Mouse (Mus musculus) B cell, adult 2 months (primary cell): ENCODE measurements around the gene Cldnd1.

Experiments used
- DNase-seq, 2 experiments: peaks; one replicate each; pipeline ENCODE4 v3.0.0; 2022

Gene Cldnd1

DNA sequence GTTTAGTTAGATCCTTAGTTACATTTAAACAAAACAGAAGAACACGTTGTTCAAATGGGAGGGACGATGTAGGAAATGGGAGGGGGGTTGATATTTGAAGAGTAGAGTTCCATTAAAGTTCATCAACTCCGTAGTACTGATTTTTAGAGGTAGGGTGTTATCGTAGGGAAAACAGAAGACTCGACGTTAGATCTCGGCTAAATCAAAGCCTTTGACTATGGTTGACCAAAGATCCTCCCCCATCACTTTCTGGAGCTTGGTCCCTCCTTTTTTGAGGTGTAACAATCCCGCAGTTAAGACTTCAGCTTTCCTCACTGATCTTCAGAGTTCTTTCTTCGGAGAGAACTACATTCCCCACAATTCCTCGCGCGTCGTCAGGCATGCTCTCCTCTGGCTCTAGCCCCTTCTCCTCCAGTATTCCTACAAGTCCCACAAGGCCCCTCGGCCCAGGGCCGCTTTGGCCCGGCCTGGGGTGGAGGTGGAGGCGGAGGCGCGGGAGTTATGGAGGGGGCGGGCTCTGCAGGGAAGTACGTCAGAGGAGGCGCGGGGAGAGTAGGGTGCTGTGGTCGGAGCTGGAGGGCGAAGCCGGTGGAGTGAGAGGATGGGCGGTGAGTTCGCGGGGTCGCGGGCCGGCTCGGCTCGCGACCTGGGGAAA, at the start of gene Cldnd1:
Gene Cldnd1, plus strand, starts transcription at position 434 of the 655 bp plus-strand sequence.
- peak; percentile 93 to 95 for DNase-seq

GRCm38 (mm10) chr16:58678660-58679059, 49.0 kb upstream of the Cldnd1 start:
- DNase-seq: no peak

- no peak for DNase-seq
These were observed 45.7 kb upstream of the Cldnd1 start for GRCm38 (mm10) chr16:58682046-58682445.

- DNase-seq: no peak
These were observed 44.8 kb upstream of the Cldnd1 start for GRCm38 (mm10) chr16:58682870-58683269.

DNA sequence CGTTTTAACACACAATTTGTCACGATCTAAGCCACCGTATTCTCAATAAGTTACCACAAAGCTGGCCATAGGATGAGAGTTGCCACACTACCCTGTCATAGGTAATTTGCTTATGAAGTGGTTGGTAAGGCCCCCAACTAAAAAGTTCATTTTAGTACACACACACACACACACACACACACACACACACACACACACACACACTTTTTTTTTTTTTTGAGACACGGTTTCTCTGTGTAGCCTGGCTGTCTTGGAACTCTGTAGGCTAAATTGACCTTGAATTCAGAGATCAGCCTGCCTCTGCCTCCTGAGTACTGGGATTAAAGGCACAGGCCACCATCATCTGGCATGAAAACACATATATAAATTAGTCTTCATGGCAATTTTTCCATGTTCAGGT, 43.8 kb upstream of the Cldnd1 start:
- no peak for DNase-seq

DNA sequence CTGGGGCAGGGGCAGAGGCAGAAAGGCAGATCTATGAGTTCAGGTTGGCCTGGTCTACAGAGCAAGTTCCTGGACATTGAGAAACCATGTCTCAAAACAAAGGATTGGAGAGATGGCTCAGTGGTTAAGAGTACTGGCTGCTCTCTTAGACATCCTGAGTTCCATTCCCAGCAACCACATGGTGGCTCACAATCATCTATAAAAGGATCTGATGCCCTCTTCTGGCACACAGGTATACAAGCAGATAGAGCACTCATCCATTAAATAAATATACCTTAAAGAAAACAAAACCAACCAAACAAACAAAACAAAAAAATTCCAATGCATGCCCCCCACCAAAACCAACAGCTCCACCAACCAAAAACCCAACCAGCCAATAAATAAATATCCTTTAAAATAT, 43.2 kb upstream of the Cldnd1 start:
- DNase-seq: no peak

DNA sequence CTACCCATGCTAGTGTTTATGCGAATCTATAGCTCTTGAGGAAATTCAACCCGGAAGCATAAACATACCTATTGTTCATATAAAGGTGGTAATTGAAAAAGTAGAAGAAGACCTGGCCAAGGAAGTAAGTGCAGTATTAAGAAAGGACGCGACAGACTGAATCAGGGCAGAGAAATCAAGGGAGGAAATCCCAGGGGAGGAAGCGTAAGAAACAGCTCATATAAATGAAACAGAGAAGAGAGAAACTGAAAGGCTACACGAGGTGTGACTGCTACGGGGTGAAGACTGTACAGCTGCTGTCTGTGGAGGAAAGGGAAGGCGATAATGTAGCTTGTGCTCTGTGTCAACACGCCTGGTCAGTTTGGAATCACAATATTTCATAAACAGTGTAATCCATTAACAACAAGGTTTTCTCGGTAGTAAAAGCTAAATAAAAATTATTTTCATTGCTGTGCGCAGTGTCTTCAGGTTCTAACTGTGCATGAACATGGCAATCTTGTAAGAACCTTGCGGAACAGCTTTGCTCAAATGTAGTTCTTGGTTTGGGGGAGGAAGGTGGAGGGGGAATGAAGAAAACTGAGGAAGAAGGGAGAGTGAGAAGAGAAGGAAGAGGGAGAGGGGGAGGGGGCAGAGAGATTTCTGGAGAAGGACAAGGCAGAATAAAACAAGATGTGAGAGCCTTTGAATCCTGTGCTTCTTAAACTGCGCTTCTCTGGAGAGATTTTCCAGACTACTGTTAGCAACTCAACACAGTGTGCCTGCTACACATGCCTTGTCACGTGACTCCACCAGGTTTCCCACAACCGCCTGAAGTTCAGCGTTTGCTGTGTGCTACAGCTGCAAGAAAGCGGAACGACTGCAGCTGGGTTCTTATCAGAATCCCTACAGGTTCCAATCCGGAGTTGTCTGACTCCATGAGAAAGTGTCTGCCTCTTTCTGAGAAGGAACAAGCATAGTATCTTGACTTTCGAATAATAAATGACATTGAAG, 41.9 kb upstream of the Cldnd1 start:
- DNase-seq: peak in 1 of 2 experiments; percentile 30

- no peak for DNase-seq
These were observed 39.2 kb upstream of the Cldnd1 start for GRCm38 (mm10) chr16:58688534-58688933.

DNA sequence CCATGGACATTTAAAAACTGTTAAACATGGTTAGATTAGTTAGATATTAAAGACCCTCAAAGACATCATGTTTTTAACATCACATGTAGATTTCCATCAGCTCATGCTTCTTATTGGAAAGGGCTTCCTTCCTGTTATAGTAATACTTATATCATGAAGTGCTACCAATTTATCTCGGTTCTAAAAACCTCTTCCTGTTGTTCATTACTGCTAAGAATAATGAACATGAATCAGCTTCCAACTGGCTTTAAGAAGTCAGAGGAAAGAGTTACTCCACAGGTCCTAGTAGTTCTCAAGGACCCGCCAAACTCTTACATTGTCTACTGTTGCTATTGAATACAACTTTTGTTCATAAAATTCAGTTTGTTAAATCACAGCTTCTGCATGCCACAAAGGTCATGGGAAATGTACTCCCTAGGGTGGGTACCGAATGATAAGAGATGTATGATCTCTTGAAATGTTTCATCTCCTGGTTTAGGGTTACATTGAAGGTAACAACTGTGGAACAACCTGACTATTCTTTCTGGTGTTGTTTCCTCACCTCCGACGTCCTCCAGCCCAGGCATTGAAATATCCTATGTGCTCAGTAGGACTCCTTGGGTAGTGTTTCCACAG, 38.0 kb upstream of the Cldnd1 start:
- no peak for DNase-seq

DNA sequence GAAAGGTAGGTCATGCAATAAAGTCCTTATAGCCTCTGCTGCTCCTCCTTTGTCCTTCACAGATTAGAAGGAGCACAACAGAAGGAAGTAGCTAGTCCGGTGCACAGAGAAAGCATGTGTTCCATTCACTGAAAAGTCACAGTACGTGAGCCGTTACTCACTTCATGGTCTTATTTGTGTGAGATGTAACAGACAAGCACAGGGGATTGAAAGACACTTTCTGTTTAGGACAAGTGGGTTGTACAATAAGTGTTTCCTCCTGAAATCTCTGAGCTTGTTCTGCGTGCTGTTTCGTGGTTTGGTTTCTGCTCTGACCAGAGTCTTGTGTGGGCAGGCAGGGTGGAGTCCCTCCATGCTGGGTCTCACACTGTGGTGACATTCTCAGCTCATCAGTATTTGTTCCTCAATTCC, 37.4 kb upstream of the Cldnd1 start:
- peak; percentile 47 to 56 for DNase-seq

DNA sequence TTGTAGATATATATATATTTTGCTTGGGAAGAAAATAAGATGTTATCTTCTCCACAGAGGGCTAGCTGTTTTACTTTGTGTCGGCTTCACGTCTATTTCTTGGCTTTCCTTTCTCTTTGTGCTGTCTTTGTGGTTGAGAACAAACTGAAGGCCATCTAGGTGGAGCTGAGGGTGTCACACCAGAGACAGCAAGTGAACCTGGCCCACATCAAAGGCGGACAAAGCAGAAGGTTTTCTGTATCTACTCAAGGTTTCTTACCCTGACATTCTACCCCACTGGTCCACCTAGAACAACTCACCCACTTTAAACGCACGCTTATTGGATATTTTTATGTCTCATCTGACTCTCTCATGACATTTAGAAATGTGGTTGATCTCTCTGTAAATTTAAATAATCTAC, 33.6 kb upstream of the Cldnd1 start:
- no peak for DNase-seq

DNA sequence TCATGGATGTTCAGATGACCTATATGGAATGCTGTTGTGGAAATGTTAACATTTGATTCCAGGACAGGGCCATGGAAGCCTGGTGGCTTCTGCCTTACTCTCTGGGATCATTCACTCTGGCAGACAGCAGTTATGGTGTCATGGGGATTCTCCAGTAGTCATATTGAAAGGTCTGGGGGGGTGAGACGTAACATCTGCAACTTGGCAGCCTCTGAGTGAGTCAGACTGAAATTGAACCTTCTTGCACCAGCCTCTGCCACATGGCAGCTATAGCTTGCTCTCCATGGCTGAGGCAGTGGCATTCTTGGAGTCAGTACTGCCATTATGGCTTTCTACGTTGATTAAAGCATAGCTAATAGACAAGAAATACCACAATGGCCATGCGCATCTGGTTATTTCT, 30.9 kb upstream of the Cldnd1 start:
- no peak for DNase-seq

GRCm38 (mm10) chr16:58697261-58697660, 30.4 kb upstream of the Cldnd1 start:
- no peak for DNase-seq

DNA sequence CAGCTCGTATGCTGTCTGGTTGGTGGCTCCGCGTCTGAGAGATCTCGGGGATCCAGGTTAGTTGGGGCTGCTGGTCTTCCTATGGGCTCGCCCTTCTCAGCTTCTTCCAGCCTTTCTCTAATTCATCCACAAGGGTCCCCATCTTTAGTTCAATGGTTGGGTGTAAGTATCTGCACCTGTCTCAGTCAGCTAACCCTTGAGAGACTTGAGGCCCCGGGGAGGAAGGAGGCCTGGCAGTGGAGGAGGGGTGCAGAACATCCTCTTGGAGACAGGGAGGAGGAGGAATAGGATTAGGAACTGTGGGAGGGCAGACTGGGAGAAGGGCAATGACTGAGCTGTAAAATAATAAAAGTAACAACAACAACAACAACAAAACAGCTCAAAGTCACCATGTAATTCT, 27.5 kb upstream of the Cldnd1 start:
- no peak for DNase-seq

DNA sequence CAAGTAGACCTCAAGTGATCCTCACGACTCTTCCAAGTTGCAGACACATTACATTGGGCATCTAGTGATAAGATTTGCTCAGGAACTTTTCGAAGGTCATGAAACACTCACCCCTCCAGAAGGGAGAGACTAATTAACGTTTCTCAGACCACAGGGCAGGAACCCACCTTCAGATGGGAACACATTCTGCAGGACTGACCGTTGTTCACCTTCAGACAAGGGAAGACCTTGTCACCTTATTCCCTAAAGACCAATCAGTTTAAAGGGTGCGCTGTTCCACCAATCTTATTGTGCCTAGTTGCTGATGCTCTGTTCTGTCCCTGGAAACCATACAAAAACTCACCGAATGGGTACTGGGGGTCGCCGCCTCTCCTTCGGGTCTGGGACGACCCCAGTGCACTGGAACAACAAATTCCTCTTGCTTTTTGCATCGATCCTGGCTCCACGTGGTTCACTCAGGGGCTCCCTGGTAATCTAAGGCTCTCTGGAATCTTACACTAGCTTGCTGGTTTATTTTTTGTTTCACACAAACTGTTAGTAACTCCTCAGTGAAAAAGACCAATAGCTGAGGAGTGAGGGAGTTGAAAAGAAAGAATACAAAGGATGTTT, 26.8 kb upstream of the Cldnd1 start:
- DNase-seq: no peak

DNA sequence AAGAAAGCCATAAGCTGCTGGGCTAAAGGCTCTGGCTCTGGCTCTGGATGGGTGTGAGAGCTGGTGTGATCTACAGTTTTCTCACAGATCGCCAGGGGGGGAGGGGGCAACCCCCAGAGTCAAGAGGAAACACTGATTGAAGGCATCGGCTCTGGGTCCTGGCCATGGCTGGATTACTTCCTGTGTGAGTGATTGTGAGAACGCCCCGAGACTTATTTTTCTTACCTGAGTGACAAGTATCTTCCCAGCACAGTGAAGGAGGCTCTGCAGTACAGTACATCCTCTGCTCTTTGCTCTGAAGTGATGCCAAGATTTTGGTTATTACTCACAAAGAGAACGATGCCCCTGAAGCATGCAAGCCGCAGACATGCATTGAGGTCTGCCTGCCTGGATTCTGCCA, 25.9 kb upstream of the Cldnd1 start:
- DNase-seq: no peak

- DNase-seq: no peak
These were observed 25.3 kb upstream of the Cldnd1 start for GRCm38 (mm10) chr16:58702329-58702932.

DNA sequence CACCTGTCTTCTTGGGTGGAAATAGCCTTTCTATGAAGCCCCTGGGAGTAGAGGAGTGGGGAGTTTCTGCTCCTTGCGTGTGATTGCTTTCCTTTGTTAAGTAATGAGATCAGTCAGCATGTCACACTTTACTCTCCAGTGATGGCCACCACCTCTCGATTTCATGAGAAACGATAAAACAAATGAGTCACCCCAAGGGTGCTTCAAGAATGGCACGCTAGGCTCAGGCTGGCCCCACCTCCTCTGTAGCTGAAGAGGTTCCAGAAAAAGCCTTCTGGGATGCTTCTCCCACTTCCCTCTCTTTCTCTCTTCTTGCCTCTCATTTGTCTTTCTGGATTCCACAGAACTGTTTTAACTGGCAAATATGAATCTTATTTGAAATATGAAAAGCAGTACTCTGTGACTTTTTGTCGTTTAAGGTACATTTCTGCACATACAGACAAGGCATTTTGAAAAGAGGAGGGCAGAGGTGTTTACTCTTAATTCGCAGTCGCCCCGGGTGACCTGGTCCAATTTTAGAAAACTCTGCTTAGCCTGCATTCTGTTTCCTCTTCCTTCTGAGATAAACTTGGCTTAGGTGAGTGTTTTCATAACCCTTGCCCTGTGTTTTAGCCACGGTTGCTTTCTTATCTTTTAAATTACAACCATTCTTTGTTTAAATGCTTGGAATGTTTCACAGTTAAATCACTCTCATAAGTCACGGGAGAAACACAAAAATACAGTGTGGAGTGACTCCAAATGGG, 24.2 kb upstream of the Cldnd1 start:
- DNase-seq: no peak

GRCm38 (mm10) chr16:58704999-58705398, 22.7 kb upstream of the Cldnd1 start:
- no peak for DNase-seq

DNA sequence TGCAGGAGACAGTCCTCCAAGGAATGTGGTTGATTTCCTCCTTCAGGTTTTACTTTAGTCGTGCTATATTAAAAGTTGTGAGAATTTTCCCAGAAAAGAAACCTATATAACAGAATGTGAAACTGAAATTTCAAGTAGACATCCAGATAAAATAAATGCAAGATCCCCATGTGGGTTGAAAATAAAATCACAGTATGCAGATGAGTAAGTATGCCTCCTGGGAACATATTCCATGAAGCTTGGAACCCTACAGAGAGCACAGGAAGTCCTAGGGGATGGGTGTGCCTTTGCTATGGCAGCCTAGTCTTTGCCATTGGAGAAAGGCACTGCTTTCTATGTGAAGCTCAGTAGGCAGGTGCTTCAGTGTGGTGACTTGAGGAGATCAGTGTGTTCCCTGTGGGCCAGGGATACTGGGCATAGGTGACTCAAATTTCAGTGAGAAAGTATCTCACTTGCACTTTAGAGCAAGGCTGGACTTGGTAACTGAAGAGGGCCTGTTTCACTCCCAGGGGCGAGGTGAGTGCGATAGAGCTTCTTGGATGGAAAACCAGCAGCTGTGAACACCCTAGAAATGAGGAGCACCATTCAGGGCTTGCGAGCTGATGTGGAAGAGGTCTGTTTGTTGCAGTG, 20.3 kb upstream of the Cldnd1 start:
- no peak for DNase-seq
